Mouse (Mus musculus) lung, adult 10 weeks (tissue): ENCODE results near the gene Dytn. TPM values are rescaled to one million over a fixed set of nuclear protein-coding genes. Genes with fewer than 3 reads are reported as not detected.

Experiments used
- polyA plus RNA-seq: library from polyadenylated mRNA; stranded (reverse); fragments of 350-450 nt; fragmentation: Illumina TruSeq; extraction: RNeasy Lipid Tissue Mini Kit (QIAGEN cat#74804); gene quantifications from one replicate; pipeline ENCODE4 v1.2.3, GENCODE M21; 2014; ENCODE audit warnings: low read depth, low replicate concordance; ENCODE audit not compliant: insufficient read depth

The Dytn gene
- polyA plus RNA-seq: 0.09 TPM

GRCm38 (mm10) chr1:63686827-63687226 lies at the start of gene Dytn:
Gene Dytn (minus strand): TSS chr1:63686927.

GRCm38 (mm10) chr1:63730240-63730771 lies 43.6 kb upstream of the Dytn start, which contains the start of the genes Mdh1b and Fastkd2:
Gene Mdh1b (minus strand): TSS chr1:63730318.
Gene Fastkd2 (plus strand): TSS chr1:63730614.

GRCm38 (mm10) chr1:63615668-63616067 lies 71.1 kb downstream of the Dytn start, which contains the start of gene Gm39653:
Gene Gm39653 (plus strand): TSS chr1:63615968.

Other genes with a start within 250 kb of the Dytn start
- 1.5 TPM for gene Adam23, start 241.0 kb downstream of the Dytn start, polyA plus RNA-seq
- gene Gm39653, start 71.0 kb downstream of the Dytn start, polyA plus RNA-seq: not detected
- 3.7 TPM for gene Mdh1b, start 43.4 kb upstream of the Dytn start, polyA plus RNA-seq
- 13.1 TPM for gene Fastkd2, start 43.7 kb upstream of the Dytn start, polyA plus RNA-seq
- gene 4933402D24Rik, start 82.3 kb upstream of the Dytn start, polyA plus RNA-seq: not detected